Mouse (Mus musculus): ENCODE measurements around the gene 1700029J07Rik. TPM values are rescaled to one million over a fixed set of nuclear protein-coding genes. Genes with fewer than 3 reads are reported as not detected.

The 1700029J07Rik gene
- total and polyA plus RNA-seq, 3 experiments: 0.85 to 2.1 (median 1.8) TPM

GRCm38 (mm10) chr8:45913707-45914106 lies 61.3 kb downstream of the 1700029J07Rik start:
- in situ Hi-C loops (cut with MboI; ENCODE audit: low pct_ligation_motif_present, low pct_unique_long_range_greater_than_20kb, low sequenced_read_pairs): no loop called here
- no peak for DNase-seq (ENCODE audit: extremely low read depth)
- H3K9ac ChIP-seq (ENCODE audit: insufficient read depth, low read depth): no peak overlapping the region
- H3K27ac ChIP-seq (ENCODE audit: insufficient read depth, low read depth): no peak overlapping the region
- no peaks in the 10 kb centered on the region for H3K36me3 ChIP-seq (replicated peaks in 1 of 2; ENCODE audit: control insufficient read depth in 1 of 2, insufficient read depth in 1 of 2, low read length in 1 of 2)
- TF ChIP-seq ZKSCAN1 (IDR thresholded peaks at IDR 0.05; ENCODE audit: borderline replicate concordance, low read depth, low read length) (no peak), ZC3H11A (IDR thresholded peaks at IDR 0.05; ENCODE audit: low read depth, low read length) (no peak), E2F4 (IDR thresholded peaks at IDR 0.05; ENCODE audit: insufficient replicate concordance, low read depth, low read length) (no peak), HCFC1 (IDR thresholded peaks at IDR 0.05; ENCODE audit: low read depth, low read length) (no peak), CHD1 (IDR thresholded peaks at IDR 0.05; ENCODE audit: low read depth, low read length) (no peak), PAX5 (IDR thresholded peaks at IDR 0.05; ENCODE audit: low read length) (no peak), GABPA (IDR thresholded peaks at IDR 0.05; ENCODE audit: insufficient replicate concordance, low read depth, low read length) (no peak)
- peaks cover 3% of the 10 kb centered on the region in 2 experiments; a peak in 2 of 4 replicates for H3K4me1 ChIP-seq (ENCODE audit: control insufficient read depth in 1 of 2, insufficient read depth in 2 of 2)
- H3K9me3 ChIP-seq (replicated peaks; ENCODE audit: low read length): no peaks in the 10 kb centered on the region
- H3K79me2 ChIP-seq (replicated peaks; ENCODE audit: control insufficient read depth, extremely low read depth, insufficient read depth, poor library complexity, severe bottlenecking): no peaks in the 10 kb centered on the region
- dilution Hi-C loops (cut with MboI; ENCODE audit: extremely low pct_ligation_motif_present, extremely low pct_unique_long_range_greater_than_20kb, low sequenced_read_pairs): no loop called here
- no peak overlapping the region for H3K4me3 ChIP-seq (replicated peaks in 1 of 3; ENCODE audit: low read depth in 2 of 3, low read length in 2 of 3, poor library complexity in 1 of 3)
- no peaks in the 10 kb centered on the region for H3K27me3 ChIP-seq (replicated peaks)
- no peak overlapping the region for H3K4me2 ChIP-seq (ENCODE audit: insufficient read depth, low read depth, poor library complexity, severe bottlenecking)

GRCm38 (mm10) chr8:45906251-45906619 lies 68.8 kb downstream of the 1700029J07Rik start:
- in situ Hi-C loops (cut with MboI; ENCODE audit: low pct_ligation_motif_present, low pct_unique_long_range_greater_than_20kb, low sequenced_read_pairs) (no loop called here), dilution Hi-C loops (cut with MboI; ENCODE audit: extremely low pct_ligation_motif_present, extremely low pct_unique_long_range_greater_than_20kb, low sequenced_read_pairs) (no loop called here)
- Histone ChIP-seq H3K36me3 (replicated peaks in 1 of 2; ENCODE audit: control insufficient read depth in 1 of 2, insufficient read depth in 1 of 2, low read length in 1 of 2) (no peaks in the 10 kb centered on the region), H3K27ac (ENCODE audit: insufficient read depth, low read depth) (no peak overlapping the region), H3K79me2 (replicated peaks; ENCODE audit: control insufficient read depth, extremely low read depth, insufficient read depth, poor library complexity, severe bottlenecking) (no peaks in the 10 kb centered on the region), H3K27me3 (replicated peaks) (no peaks in the 10 kb centered on the region), H3K4me1 (ENCODE audit: control insufficient read depth in 1 of 2, insufficient read depth in 2 of 2) (peaks cover 0 to 10% of the 10 kb centered on the region in 2 experiments; a peak in 1 of 4 replicates), H3K4me2 (ENCODE audit: insufficient read depth, low read depth, poor library complexity, severe bottlenecking) (no peak overlapping the region), H3K9ac (ENCODE audit: insufficient read depth, low read depth) (no peak overlapping the region), H3K9me3 (replicated peaks; ENCODE audit: low read length) (no peaks in the 10 kb centered on the region), H3K4me3 (replicated peaks in 1 of 3; ENCODE audit: low read depth in 2 of 3, low read length in 2 of 3, poor library complexity in 1 of 3) (no peak overlapping the region)
- TF ChIP-seq BHLHE40 (IDR thresholded peaks at IDR 0.05; ENCODE audit: low read depth, low read length): no peak
- no peak for TF ChIP-seq USF1 (IDR thresholded peaks at IDR 0.05; ENCODE audit: low read depth, low read length)
- no peak for TF ChIP-seq KAT2A (IDR thresholded peaks at IDR 0.05; ENCODE audit: insufficient replicate concordance, low read length)
- TF ChIP-seq CHD2 (IDR thresholded peaks at IDR 0.05; ENCODE audit: low read length): no peak
- no peak for TF ChIP-seq NELFE (IDR thresholded peaks at IDR 0.05; ENCODE audit: low read depth, low read length)
- no peak for TF ChIP-seq CHD1 (IDR thresholded peaks at IDR 0.05; ENCODE audit: low read depth, low read length)
- TF ChIP-seq POLR2A (IDR thresholded peaks at IDR 0.05; ENCODE audit: low read depth, low read length): no peak
- TF ChIP-seq GABPA (IDR thresholded peaks at IDR 0.05; ENCODE audit: insufficient replicate concordance, low read depth, low read length): no peak
- TF ChIP-seq RAD21 (IDR thresholded peaks at IDR 0.05; ENCODE audit: low read depth, low read length): no peak
- no peak for TF ChIP-seq ELF1 (IDR thresholded peaks at IDR 0.05; ENCODE audit: low read depth, low read length)
- no peak for TF ChIP-seq NRF1 (IDR thresholded peaks at IDR 0.05; ENCODE audit: low read depth, low read length)
- TF ChIP-seq IRF4 (IDR thresholded peaks at IDR 0.05; ENCODE audit: low read depth, low read length): no peak
- TF ChIP-seq TCF12 (IDR thresholded peaks at IDR 0.05; ENCODE audit: low read depth, low read length): no peak
- TF ChIP-seq SIN3A (IDR thresholded peaks at IDR 0.05; ENCODE audit: low read length): no peak
- DNase-seq (ENCODE audit: extremely low read depth): no peak
